Mouse (Mus musculus) urinary bladder, postnatal 36 days (tissue): ENCODE results near the gene Il4ra.
A peak's percentile ranks its signal among the peaks of the same experiment; 100 is the strongest.

Experiments used
- DNase-seq, 2 experiments: peaks; one replicate each; pipeline ENCODE4 v3.0.0; 2022; ENCODE audit warnings: low spot score in 2 of 2, mixed read lengths in 1 of 2

Gene Il4ra

DNA sequence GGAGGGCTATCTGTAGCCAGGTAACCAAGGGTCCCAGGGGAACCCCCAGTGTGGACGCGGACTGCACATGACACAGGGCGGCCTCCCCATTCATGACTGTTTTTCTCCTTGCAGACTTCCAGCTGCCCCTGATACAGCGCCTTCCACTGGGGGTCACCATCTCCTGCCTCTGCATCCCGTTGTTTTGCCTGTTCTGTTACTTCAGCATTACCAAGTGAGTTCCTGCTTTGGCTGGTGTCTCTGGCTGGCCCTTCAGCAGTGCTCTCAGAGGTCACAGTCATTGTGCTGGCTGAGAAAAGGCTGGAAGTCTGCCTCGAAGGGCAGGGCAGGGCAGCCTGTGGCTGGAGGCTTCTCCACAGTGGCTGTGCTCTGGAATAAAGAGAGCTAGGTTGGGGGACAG is 20.8 kb downstream of the Il4ra start:
- DNase-seq, result no peak

DNA sequence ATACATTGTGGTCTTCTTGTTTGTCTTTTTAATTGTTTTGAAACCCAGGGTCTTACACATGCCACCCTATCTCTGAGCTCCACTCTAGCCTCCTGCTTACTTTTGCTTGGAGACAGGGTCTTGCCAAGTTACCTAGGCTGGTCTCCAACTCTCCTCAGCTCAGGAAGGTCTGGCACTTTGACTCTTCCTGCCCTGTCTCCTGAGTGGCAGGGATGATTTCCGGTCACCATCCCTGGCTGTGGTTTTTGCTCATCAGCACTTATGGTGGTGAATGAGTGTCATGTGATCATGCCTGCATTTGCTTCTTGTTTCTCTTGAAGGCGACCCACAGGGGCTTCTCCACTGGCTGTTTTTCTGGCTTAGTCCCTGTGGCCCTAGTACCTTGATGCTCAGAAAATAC is 21.9 kb downstream of the Il4ra start:
- DNase-seq, result no peak

DNA sequence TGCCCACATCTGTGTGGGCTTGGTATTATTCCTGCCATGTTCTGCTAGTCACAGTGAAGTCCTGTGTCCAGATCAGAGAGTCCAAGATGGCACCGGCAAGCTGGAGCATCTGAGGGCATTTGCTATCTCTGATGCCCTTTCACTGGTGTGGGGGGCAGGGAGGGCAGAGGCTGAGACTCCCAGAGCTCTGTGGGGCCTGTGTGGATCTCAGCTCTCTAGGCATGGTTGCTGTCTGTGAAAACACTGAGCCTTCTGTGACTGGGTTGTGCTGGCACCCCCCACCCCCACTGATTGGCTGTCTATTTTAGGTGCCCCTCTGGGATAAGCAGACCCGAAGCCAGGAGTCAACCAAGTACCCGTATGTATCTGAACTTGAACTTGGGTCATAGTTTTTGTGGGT is 22.9 kb downstream of the Il4ra start:
- DNase-seq, result no peak

DNA sequence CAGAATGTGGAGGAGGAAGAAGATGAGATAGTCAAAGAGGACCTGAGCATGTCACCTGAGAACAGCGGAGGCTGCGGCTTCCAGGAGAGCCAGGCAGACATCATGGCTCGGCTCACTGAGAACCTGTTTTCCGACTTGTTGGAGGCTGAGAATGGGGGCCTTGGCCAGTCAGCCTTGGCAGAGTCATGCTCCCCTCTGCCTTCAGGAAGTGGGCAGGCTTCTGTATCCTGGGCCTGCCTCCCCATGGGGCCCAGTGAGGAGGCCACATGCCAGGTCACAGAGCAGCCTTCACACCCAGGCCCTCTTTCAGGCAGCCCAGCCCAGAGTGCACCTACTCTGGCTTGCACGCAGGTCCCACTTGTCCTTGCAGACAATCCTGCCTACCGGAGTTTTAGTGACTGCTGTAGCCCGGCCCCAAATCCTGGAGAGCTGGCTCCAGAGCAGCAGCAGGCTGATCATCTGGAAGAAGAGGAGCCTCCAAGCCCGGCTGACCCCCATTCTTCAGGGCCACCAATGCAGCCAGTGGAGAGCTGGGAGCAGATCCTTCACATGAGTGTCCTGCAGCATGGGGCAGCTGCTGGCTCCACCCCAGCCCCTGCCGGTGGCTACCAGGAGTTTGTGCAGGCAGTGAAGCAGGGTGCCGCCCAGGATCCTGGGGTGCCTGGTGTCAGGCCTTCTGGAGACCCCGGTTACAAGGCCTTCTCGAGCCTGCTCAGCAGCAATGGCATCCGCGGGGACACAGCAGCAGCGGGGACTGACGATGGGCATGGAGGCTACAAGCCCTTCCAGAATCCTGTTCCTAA is 24.0 kb downstream of the Il4ra start:
- no peak for DNase-seq

DNA sequence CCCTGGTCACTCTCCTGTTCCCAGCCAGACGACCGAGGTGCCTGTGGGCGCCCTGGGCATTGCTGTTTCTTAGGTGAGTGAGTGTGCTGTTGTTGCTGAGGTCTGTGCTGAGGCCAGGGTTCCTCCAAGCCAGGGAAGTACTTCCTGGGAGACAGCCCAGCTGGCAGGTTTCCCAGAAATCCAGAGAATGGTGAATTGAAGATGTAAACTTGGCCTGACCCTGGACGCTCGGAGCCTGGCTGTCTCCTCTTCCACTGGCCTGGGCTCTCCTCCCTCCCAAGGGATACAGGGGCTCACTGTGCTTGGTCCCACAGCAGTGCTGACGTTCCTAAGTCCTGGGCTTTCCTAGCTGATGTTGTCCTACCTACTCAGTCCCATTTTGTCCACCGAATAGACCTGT is 25.1 kb downstream of the Il4ra start:
- DNase-seq, result peak in 1 of 2 experiments; percentile 71

DNA sequence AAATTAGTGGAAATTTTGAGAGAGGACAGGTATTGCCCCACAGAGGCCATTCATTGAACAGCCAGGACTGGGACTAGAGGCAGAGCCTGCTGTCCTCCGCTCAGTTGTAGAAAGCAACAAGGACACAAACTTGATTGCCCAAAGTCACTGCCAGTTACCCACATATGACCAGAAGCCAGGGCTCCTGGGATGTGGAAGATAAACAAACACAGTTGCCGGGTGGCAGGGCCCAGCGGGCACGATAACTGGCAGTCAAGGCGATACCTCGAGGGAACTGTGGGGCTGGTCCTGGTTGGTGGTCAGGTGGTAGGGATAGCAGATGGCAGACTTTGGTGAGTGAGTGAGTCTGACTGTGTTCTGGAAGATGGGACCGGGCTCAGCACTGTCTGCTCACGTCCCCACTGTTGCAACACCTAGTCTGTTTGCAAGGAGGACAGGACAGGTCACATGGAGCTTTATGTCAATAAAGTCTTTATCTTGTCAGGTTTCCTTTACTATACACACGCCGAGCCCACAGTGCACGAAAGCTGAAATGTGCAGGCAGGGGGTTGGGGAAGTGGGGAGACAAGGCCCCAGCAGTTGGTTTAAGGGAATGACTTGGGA is 25.7 kb downstream of the Il4ra start:
- DNase-seq, result no peak

DNA sequence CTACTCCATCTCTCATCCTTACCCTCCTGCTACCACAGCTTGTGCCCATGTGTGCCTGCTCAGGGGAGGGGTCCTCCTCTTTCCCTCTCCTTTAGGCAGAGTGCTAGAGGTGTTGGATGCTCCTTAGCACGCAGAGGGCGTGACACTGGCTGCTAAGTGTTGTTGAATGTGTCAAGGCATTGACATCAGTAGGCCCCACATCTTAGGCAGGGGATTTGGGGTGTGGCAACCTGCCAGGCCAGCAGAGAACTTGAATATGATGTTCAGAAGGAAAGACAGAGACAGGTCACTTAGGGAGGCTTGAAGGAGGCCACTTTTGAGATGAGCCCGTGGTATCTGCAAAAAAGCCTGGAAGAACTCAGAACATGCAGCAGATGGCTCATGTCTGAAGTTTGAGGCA is 26.2 kb downstream of the Il4ra start:
- DNase-seq, result no peak

DNA sequence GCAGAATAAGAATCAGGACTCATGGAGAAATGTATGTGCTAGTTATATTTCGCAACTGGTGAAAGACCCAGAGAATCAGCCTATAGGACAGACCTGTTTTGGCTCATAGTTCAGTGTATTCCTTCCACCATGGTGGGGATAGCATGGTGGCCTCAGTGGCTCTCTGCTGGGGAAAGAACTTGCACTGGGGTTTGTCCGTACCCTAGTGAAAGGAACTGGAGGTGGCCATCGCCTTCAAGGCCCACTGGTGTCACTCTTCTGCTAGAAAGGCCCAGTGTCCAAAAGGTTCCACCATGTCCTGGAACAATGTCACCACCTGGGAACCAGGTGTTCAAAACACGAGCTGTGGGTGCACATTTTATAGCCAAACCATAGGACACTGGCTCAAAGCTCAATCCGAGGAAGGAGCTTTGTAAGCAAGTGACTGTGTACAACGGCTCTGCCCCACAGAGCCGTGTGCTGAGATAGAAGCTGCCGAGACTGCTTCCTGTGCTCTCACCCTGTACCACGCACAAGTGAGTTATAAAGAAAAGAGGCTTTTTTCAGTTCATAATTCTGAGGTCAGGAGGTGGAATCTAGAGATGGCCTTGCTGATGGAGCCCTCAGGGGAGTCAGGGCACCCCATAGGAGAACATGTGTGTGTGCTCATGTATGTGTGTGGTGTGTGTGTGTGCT is 27.8 kb downstream of the Il4ra start:
- no peak for DNase-seq

DNA sequence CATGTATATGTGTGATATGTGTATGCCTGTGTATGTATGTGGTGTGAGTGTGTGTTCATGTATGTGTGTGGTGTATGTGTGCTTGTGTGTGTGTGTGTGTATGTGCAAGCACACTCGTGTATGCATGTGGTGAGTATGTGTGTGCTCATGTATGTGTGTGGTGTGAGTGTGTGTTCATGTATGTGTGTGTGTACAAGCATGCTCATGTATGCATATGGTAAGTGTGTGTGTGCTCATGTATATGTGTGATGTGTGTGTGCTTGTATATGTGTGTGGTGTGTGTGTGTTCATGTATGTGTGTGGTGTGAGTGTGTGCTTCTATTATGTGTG is 28.3 kb downstream of the Il4ra start:
- DNase-seq, result no peak

DNA sequence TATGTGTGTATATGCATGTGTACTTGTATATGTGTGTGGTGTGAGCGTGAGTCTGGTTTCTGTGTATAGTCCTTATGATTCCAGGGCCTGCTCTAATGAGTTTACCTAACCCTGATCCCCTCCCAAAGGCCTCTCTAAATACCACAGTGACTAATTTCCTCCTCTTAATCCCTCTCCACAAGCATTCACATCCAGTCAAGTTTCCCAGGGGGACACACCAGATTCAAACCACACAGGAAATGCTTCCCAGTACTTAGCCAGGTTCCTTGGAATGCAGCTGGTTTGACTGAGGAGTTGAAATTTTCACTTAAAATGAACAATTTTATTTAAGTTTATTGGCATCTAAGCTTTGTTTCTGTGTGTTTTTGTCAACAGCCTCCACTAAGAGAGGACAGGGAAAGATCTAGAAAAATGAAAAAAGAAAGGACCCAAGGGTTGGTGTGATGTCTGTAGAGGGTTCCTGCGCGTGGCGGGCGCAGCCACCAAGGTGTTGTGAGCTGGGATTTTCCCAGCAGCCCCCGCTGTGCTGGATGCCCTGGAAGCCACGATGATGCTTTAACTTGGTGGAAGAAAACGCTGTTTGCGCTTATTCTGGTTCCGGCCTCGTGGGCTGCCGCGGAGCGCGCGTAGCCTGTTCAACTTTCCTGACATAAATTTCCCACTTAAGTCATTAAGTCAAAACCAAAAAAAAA is 28.9 kb downstream of the Il4ra start:
- DNase-seq, result no peak

DNA sequence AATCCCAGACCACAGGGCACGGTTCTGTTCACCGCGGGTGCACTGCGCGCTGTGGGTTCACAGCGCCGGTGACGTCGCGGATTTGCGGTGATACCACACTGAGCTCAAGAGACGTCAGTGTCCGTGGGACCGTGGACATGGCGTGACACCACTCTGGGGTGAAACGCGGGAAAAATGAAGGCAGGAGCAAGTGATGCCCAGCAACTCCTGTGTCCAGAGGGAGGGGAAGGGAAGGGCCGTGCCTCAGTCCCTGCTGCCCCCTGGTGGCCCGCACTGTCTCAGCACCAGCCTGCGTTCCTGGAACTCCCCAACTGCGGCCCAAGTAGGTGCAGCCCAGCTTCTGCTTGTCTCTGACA is 29.4 kb downstream of the Il4ra start:
- peak; percentile 79 to 87 for DNase-seq

DNA sequence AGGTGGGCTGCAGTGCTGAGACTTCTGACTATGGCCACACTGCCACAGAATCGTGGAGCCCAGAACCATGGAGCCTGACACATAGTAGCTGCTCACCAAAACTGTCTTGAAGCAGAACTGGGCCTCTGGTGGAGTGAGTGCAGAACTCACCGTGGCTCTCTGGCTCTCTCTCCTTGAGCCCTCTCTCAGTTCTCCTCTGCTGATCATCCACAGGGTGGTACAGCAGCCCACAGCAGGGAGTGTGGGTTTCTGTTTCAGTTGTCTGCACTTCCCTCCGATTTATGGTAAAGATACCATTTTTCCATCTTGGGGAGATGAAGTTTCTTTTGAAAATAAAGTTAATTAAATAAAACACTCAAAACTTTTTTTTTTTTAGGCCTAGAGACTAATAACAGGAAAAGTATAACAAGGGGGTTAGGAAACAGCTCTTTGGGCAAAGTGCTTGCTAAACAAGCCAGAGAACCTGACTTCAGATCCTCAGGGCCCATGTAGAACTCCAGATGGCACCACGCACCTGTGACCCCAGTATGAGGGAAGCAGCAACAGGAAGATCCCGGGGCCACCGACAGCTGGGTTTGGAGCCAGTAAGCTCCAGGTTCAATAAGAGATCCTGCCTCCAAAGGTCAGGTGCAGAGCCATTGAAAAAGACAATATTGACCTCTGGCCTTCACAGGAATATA is 31.5 kb downstream of the Il4ra start:
- no peak for DNase-seq

DNA sequence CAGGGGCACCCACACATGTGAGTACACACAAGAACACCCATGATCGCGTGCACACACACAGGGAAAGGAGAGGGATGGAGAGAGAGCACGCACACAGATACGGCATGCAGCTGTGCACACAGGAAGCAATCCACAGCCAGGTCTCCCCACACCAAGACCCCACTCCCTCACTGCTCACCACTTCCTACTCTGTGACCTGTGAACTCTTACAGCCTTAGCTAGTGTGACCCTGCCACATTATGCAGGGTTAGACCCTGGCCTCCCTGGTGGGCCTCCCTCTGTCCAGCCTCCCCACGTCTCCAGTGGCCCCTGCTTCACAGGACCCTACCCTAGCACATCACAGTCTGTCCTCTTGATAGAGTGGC is 32.1 kb downstream of the Il4ra start:
- DNase-seq, result no peak

DNA sequence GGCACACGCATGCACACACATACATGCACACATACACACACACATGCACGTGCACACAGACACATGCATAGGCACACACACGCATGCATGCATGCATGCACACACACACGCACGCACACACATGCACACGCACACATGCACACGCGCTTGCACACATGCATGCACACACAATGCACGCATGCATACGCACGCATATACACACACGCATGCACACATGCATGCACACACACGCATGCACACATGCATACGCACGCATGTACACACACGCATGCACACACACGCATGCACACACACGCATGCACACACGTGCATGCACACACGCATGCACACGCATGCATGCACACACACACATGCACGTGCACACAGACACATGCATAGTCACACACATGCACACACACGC is 34.4 kb downstream of the Il4ra start:
- DNase-seq, result no peak

DNA sequence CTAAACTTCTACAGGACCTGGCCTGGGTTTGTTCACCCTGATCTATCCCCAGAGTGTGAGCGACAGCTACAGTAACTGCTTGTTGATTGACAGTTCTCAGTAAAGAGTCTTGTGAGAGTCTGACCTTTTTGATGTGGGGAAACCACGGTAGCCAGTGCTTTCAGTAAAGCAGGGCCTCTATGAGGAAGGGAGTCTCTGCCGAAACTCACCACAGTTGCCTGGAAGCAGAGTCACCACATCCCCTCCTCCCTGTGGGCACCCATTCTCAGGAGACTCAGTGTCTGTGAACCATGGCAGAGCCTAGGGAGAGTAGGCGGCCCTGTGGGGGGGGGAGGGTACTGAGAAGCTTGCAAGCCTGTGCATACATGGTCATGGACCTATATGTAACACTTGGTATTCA is 36.8 kb downstream of the Il4ra start:
- no peak for DNase-seq

DNA sequence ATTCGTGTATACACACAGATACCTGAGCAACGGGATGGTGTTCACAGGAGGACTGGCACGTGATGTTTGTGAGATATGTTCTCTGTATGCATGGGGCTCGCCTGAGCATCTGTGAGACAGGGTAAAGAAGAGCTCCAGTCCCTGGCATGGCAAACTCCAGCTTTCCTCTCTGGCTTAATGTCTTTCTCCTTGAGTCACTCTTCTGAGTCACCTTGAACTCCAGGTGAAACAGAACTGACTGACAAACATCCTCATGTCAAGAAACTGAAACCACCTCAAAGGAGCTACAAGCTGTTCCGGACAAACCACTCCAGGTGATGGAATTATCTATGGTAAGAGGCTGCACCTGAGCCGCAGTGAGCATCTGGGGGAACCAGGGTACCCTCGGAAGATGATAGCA is 38.0 kb downstream of the Il4ra start:
- DNase-seq, result no peak

DNA sequence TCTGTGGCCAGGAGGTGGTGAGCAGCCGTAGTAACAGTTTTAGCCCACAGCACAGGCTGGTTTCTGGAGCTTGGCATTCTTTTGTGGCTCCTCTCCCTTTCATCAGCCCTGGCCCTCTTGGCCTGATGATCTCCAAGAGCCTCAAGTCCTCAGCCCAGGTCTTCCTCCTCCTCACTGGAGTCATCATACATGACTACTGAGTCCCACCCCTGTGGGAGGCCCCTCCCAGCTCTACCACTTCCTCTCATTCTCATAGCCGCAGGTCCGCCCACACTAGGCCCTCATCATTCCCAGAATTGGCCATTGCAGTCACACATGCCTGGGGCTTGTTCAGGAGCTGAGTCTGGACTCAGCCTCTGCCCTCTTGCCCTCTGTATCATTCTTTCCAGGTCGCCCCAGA is 41.9 kb downstream of the Il4ra start:
- DNase-seq, result no peak

DNA sequence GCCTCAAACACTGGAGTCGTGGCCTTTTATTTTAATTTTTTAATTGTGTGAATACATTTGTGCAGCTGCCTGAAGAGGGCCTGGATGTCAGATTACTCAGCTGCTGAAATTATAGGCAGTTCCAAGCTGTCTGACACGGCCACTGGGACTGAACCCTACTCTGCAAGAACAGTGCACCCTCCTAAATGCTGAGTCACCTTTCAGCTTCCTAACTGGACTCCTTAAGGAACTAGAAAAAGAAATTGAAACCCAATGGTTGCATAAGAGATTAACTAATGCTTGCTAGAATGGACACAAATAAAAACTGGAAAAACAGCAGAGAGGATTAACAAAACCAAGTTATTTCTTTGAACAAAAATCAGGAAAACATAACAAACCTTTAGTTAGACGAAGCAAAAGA is 44.5 kb downstream of the Il4ra start:
- peak in 1 of 2 experiments; percentile 20 for DNase-seq

DNA sequence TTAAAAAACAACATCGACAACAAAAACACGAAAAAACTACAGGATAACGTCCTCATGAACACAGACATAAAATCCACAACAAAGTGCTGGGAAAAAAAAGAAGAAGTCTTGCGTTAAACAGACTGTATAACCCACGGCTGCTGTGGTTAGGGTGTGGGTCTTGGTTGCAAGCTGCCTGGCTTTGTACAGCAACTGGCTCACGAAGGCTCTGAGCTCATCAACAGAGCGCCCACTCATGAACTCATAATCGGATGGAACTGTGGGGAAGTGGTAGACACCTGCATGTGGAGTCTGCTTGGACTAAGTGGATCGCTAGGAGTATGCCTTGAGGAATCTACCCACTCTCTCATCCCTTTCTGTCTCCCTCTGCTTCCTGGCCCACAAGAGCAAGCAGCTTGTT is 45.2 kb downstream of the Il4ra start:
- no peak for DNase-seq

DNA sequence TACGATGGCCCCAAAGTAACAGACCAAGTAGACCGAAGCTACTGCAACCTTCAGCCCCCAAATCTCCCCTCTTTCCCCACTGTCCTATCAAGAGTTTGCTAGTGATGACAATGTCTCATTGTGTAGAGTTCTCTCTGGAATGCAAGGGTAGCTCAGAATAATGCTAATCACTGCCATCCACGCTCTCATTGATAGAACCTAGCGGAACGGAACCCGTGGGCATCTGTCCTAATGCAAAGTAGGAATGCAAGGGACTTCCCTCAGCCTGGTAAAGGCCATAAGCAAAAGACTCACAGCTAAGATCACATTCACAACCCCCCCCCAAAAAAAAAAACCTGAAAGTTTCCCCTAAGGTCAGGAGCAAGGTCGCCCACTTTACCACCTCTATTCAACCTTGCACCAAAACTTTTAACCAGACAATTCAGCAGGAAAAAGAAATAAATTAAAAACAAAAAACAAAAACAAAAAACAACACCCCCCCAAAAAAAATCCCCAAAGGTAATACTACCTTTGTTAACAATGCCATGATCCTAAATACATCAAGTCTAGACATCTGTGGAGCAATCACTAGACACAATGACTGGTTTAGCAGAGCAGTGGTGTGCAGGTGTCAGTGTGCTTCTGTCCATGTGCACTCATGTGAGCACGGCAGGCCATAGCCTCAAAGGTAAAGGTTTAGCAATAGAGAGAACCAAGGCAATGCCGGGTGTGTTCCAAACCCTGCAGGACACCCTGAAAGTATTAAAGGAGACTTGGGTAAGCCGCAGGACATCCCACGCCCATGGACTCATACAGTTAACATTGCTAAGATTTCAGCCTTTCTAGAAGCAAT is 45.8 kb downstream of the Il4ra start:
- no peak for DNase-seq

DNA sequence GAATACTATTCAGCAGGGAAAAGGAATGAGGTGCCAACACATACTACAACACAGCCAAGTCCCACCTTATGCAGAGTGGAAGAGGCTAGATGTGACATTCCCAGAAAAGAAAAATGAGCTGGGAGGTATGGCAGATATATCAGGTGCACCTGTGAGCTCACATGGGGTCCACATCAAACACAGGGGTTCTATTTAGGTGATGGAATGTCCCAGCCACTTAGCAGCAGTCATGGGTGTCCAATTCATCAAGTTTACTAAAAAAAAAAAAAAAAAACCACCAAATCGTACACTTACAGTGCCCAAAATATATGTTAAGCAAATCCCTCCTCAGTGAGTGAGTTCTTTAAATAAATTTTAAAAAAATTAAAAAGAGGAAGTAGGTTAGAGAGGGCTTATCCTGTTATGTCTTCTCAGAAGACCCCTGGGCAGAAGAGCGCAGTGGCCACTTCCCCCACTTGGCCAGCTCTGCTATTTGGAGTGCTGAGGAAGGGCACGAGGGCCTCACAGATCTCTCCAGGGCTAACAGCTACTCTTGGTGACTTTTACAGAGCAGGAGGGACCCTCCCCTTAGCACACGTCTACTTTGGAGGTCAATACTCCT is 47.6 kb downstream of the Il4ra start:
- DNase-seq, result no peak
